Comparison of ENCODE assay signal across 11 mouse cellular contexts in the genomic region with DNA sequence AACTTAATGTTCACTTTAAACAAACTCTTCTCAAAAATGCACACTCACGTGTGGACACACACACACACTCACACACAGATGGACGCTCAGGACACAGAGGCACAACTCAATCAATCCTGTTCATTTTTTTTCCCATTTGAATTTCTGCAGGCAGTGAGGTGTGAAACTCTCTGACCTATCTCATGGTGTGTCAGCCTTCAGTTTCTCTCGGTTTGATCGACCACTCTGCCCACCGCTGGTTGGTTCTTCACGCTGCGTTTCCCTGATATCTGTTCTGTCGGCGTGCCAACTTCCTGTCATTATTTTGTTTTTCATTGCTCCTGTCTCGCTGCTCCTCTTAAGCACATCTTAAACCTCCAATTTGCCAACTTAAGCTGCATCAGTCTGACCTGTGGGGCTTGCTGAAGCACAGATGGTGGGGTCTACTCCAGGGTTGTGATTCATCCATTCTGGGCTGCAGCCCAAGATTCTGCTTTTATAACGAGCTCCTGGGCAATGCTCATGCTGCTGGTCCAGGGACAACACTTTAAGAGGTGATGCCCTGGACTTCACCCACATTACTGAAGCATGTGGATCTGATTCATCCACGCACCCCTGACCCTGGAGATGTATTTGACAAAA.
DNase-seq lines count a peak whose midpoint lies in the region; ATAC-seq and TF ChIP-seq lines count a peak whose summit lies in the region.
"Had no signal": no experiment of that assay in that cellular context is flagged by ENCODE, and none has a peak within 500 bp of the region (broad histone marks: within the 10 kb centered on the region; RNA-seq: fewer than 3 reads in every experiment).

No protein-coding gene starts in this region.

- no peaks in the 10 kb centered on the region for H3K9me3 ChIP-seq in midbrain, embryonic 11.5 days (ENCODE audit: control insufficient read depth, low read length)
- no peaks in the 10 kb centered on the region for H3K9me3 ChIP-seq in midbrain, embryonic 10.5 days (replicated peaks)
- no peaks in the 10 kb centered on the region for H3K9me3 ChIP-seq in hindbrain, postnatal 0 days (ENCODE audit: low read length)
- H3K9me3 ChIP-seq: heart, embryonic 15.5 days had no signal

- no peak overlapping the region for H3K9ac ChIP-seq in midbrain, embryonic 11.5 days (ENCODE audit: low read length)
- H3K9ac ChIP-seq in hindbrain, postnatal 0 days (replicated peaks; ENCODE audit: low read length) = no peak overlapping the region
- H3K9ac ChIP-seq: heart, embryonic 15.5 days had no signal

- no peak for TF ChIP-seq CTCF in cerebellum, adult 2 months (IDR thresholded peaks at IDR 0.05; ENCODE audit: borderline replicate concordance, insufficient read depth, low read depth, low read length)
- no peak for TF ChIP-seq CTCF in hindbrain, postnatal 0 days (IDR thresholded peaks at IDR 0.05; ENCODE audit: low read depth)

- peaks cover 5% of the 10 kb centered on the region; the same call in 1 of the 2 replicates for H3K4me1 ChIP-seq in midbrain, embryonic 11.5 days (ENCODE audit: control insufficient read depth, insufficient read depth, low read length)
- H3K4me1 ChIP-seq in midbrain, embryonic 10.5 days = peaks cover 9% of the 10 kb centered on the region
- peaks cover 9% of the 10 kb centered on the region; the same call in 1 of the 2 replicates for H3K4me1 ChIP-seq in cerebellum, adult 2 months (ENCODE audit: control insufficient read depth, insufficient read depth, low read length)
- H3K4me1 ChIP-seq in hindbrain, postnatal 0 days (ENCODE audit: insufficient read depth, low read length) = 0 out of 2 replicates have a peak, but pooled peaks cover 5% of the 10 kb centered on the region
- H3K4me1 ChIP-seq: heart, embryonic 15.5 days had no signal

- H3K27me3 ChIP-seq in midbrain, embryonic 11.5 days (ENCODE audit: control insufficient read depth, insufficient read depth, low read length) = no peaks in the 10 kb centered on the region
- H3K27me3 ChIP-seq in midbrain, embryonic 10.5 days (ENCODE audit: low read depth, poor library complexity, severe bottlenecking) = no peaks in the 10 kb centered on the region
- H3K27me3 ChIP-seq in cerebellum, adult 2 months (ENCODE audit: control insufficient read depth, insufficient read depth, low read length) = no peaks in the 10 kb centered on the region
- H3K27me3 ChIP-seq in hindbrain, postnatal 0 days (ENCODE audit: insufficient read depth, low read length) = no peaks in the 10 kb centered on the region
- H3K27me3 ChIP-seq: heart, embryonic 15.5 days had no signal

- no peak for TF ChIP-seq POLR2A in cerebellum, adult 2 months (IDR thresholded peaks at IDR 0.05; ENCODE audit: borderline replicate concordance, insufficient read depth, low read length)

- H3K4me3 ChIP-seq in midbrain, embryonic 11.5 days (ENCODE audit: low read depth, low read length) = no peak overlapping the region
- no peak overlapping the region for H3K4me3 ChIP-seq in midbrain, embryonic 10.5 days
- H3K4me3 ChIP-seq in cerebellum, adult 2 months (replicated peaks; ENCODE audit: insufficient read depth, low read depth, low read length) = no peak overlapping the region
- no peak overlapping the region for H3K4me3 ChIP-seq in hindbrain, postnatal 0 days (ENCODE audit: low read length)
- H3K4me3 ChIP-seq: heart, embryonic 15.5 days had no signal

- H3K27ac ChIP-seq in midbrain, embryonic 11.5 days (ENCODE audit: low read depth, low read length) = no peak overlapping the region
- H3K27ac ChIP-seq in midbrain, embryonic 10.5 days (replicated peaks) = no peak overlapping the region
- no peak overlapping the region for H3K27ac ChIP-seq in cerebellum, adult 2 months (ENCODE audit: insufficient read depth, low read length)
- H3K27ac ChIP-seq in hindbrain, postnatal 0 days = no peak overlapping the region
- H3K27ac ChIP-seq: heart, embryonic 15.5 days had no signal

- DNase-seq in cerebellum, postnatal 4 days (ENCODE audit: low spot score in 2 of 2) = no peak
- DNase-seq in midbrain, embryonic 11.5 days (ENCODE audit: low spot score, missing footprints) = peak; percentile 70
- DNase-seq in midbrain, embryonic 10.5 days (ENCODE audit: low spot score) = no peak
- peak; percentile 71 to 88 for DNase-seq in cerebellum, adult 2 months
- DNase-seq in hindbrain, postnatal 0 days (ENCODE audit: low spot score) = peak; percentile 66
- no peak for DNase-seq in thymus, adult 18-20 months
- DNase-seq: B cell, adult 2 months had no signal

- WGBS in midbrain, embryonic 11.5 days = 94% methylated on average over 12 of the region's 12 CpGs
- 93% methylated on average over 12 of the region's 12 CpGs for WGBS in midbrain, embryonic 10.5 days
- WGBS in cerebellum, adult 2 months = 20% methylated on average over 12 of the region's 12 CpGs
- 44% methylated on average over 12 of the region's 12 CpGs for WGBS in hindbrain, postnatal 0 days

- H3K36me3 ChIP-seq in midbrain, embryonic 11.5 days (ENCODE audit: control insufficient read depth, insufficient read depth, low read length) = no peaks in the 10 kb centered on the region
- H3K36me3 ChIP-seq in midbrain, embryonic 10.5 days = no peaks in the 10 kb centered on the region
- H3K36me3 ChIP-seq in hindbrain, postnatal 0 days (ENCODE audit: insufficient read depth, low read length) = no peaks in the 10 kb centered on the region
- H3K36me3 ChIP-seq: heart, embryonic 15.5 days had no signal

- no peak overlapping the region for H3K4me2 ChIP-seq in midbrain, embryonic 11.5 days
- no peak overlapping the region for H3K4me2 ChIP-seq in hindbrain, postnatal 0 days (ENCODE audit: low read depth, low read length)
- H3K4me2 ChIP-seq: heart, embryonic 15.5 days; liver, embryonic 11.5 days had no signal

- ATAC-seq in cerebellum, adult (ENCODE audit: insufficient number of reproducible peaks, low FRiP score, low TSS enrichment) = peak; percentile 77
- no peak for ATAC-seq in midbrain, embryonic 11.5 days (ENCODE audit: low FRiP score)
- peak; percentile 75 for ATAC-seq in hindbrain, postnatal 0 days
- no peak for ATAC-seq in granulocyte monocyte progenitor cell, adult 5-6 weeks (replicated peaks; ENCODE audit: poor library complexity, severe bottlenecking)

Comparison
In these comparisons a context has a peak if more than half of its experiments do, and no peak if none do; other contexts are left out.
1. DNase-seq: peak in midbrain, embryonic 11.5 days (single experiment), cerebellum, adult 2 months (2 of 2) and hindbrain, postnatal 0 days (single experiment); none in cerebellum, postnatal 4 days (0 of 2), midbrain, embryonic 10.5 days (single experiment) and thymus, adult 18-20 months (0 of 2).
2. ATAC-seq: peak in cerebellum, adult (single experiment) and hindbrain, postnatal 0 days (single experiment); none in midbrain, embryonic 11.5 days (single experiment) and granulocyte monocyte progenitor cell, adult 5-6 weeks (single experiment).